Mouse (Mus musculus) liver, adult 2 months (tissue): ENCODE results near the gene Etfbkmt. TPM values are rescaled to one million over a fixed set of nuclear protein-coding genes. Genes with fewer than 3 reads are reported as not detected.

Source experiments
- DNase-seq: peaks from one replicate; pipeline ENCODE4 v3.0.0-alpha.2; 2011; ENCODE audit warnings: low read depth, low spot score; ENCODE audit errors: extremely low read depth
- H3K27ac ChIP-seq: fragments of 200-500 bp; replicated peaks from 2 replicates; pipeline ENCODE4 v1.5.1; 2012; ENCODE audit warnings: low read depth, mild to moderate bottlenecking, control low read depth, inconsistent platforms, low read length; ENCODE audit not compliant: insufficient read depth
- H3K27me3 ChIP-seq: fragments of 200-500 bp; 2 replicates; pipeline ENCODE4 v1.6.1; 2012; ENCODE audit warnings: mild to moderate bottlenecking, moderate library complexity, low read length, inconsistent platforms; ENCODE audit not compliant: control insufficient read depth, insufficient read depth
- H3K36me3 ChIP-seq: fragments of 200-500 bp; 2 replicates; pipeline ENCODE4 v1.6.1; 2012; ENCODE audit warnings: low read length, inconsistent platforms; ENCODE audit not compliant: control insufficient read depth, insufficient read depth
- H3K4me1 ChIP-seq: fragments of 200-500 bp; 2 replicates; pipeline ENCODE4 v1.6.1; 2011; ENCODE audit warnings: low read length; ENCODE audit not compliant: control insufficient read depth, insufficient read depth
- H3K4me3 ChIP-seq: fragments of 200-500 bp; 2 replicates; pipeline ENCODE4 v1.5.1; 2011; ENCODE audit warnings: low read depth, mild to moderate bottlenecking, control low read depth, low read length, moderate library complexity; ENCODE audit not compliant: insufficient read depth
- H3K79me2 ChIP-seq: fragments of 200-500 bp; 2 replicates; pipeline ENCODE4 v1.6.1; 2012; ENCODE audit warnings: inconsistent platforms, mild to moderate bottlenecking, low read length, moderate library complexity; ENCODE audit not compliant: control insufficient read depth, insufficient read depth
- H3K9ac ChIP-seq: fragments of 200-500 bp; 2 replicates; pipeline ENCODE4 v1.6.1; 2012; ENCODE audit warnings: low read depth, mild to moderate bottlenecking, control low read depth, inconsistent platforms, low read length
- CTCF ChIP-seq: fragments of 200-500 bp; IDR thresholded peaks from 2 replicates; pipeline ENCODE4 v1.5.1; 2011; ENCODE audit warnings: low read depth, low read length, control low read depth
- POLR2A ChIP-seq: fragments of 200-500 bp; IDR thresholded peaks from 2 replicates; pipeline ENCODE4 v1.6.1; 2011; ENCODE audit warnings: low read length, control low read depth; ENCODE audit not compliant: insufficient read depth; ENCODE audit errors: extremely low read depth
- WGBS: fragments of 180-500 bp; shearing (Covaris S2); methylation state at CpG from one replicate; pipeline ENCODE4 v1.1.7; 2018; 5-methylcytosine and 5-hydroxymethylcytosine counted together
- polyA plus RNA-seq: library from polyadenylated mRNA; depleted of rRNA; stranded (reverse); fragments of >200 nt; gene quantifications from 2 replicates; pipeline ENCODE4 v1.2.3, GENCODE M21; 2012; rRNA removed
- total RNA-seq: library from RNA; depleted of rRNA; stranded (reverse); fragments of >200 nt; gene quantifications from 2 replicates; pipeline ENCODE4 v1.2.3, GENCODE M21; 2014; rRNA removed

Gene Etfbkmt
- 25.3 and 31.0 TPM in 2 replicates for total RNA-seq
- 3.9 and 15.6 TPM in 2 replicates for polyA plus RNA-seq

- peak within 1 kb of the TSS; percentile 99 for H3K27ac ChIP-seq
- H3K27me3 ChIP-seq: no peaks in the 10 kb centered on the region
- peaks cover 38% of the 10 kb centered on the region for H3K4me1 ChIP-seq
- TF ChIP-seq POLR2A (no peak), CTCF (no peak)
- peak within 1 kb of the TSS; percentile 63; the same call in 1 of the 2 replicates for H3K4me3 ChIP-seq
- H3K36me3 ChIP-seq: peaks cover 8% of the 10 kb centered on the region
- DNase-seq: peak; percentile 91
- peak within 1 kb of the TSS; percentile 73 for H3K9ac ChIP-seq
- WGBS: 15% methylated on average over 1 of the region's 1 CpGs
- H3K79me2 ChIP-seq: peaks cover 3% of the 10 kb centered on the region; the same call in 1 of the 2 replicates
These were observed at the start of gene Etfbkmt for GRCm38 (mm10) chr6:149139471-149139870. TSS of gene Etfbkmt (plus strand) at chr6:149139849.

- DNase-seq: no peak
- H3K79me2 ChIP-seq: peaks cover 27% of the 10 kb centered on the region
- H3K27ac ChIP-seq: no peak overlapping the region
- 93% methylated on average over 6 of the region's 6 CpGs for WGBS
- H3K9ac ChIP-seq: no peak overlapping the region
- no peak for TF ChIP-seq POLR2A
- TF ChIP-seq CTCF: no peak
- H3K4me1 ChIP-seq: peaks cover 23% of the 10 kb centered on the region
- no peaks in the 10 kb centered on the region; the same call in 1 of the 2 replicates for H3K36me3 ChIP-seq
- H3K4me3 ChIP-seq: no peak overlapping the region
- H3K27me3 ChIP-seq: no peaks in the 10 kb centered on the region
These were observed 47.2 kb upstream of the Etfbkmt start for GRCm38 (mm10) chr6:149092406-149092805.

GRCm38 (mm10) chr6:149093465-149093864, 46.2 kb upstream of the Etfbkmt start:
- peaks cover 28% of the 10 kb centered on the region for H3K79me2 ChIP-seq
- H3K27me3 ChIP-seq: no peaks in the 10 kb centered on the region
- no peak overlapping the region; the same call in 1 of the 2 replicates for H3K27ac ChIP-seq
- TF ChIP-seq CTCF (no peak), POLR2A (no peak)
- H3K4me3 ChIP-seq: no peak overlapping the region
- WGBS: 9% methylated on average over 5 of the region's 5 CpGs
- H3K4me1 ChIP-seq: peaks cover 24% of the 10 kb centered on the region
- H3K36me3 ChIP-seq: no peaks in the 10 kb centered on the region; the same call in 1 of the 2 replicates
- no peak overlapping the region for H3K9ac ChIP-seq
- peak; percentile 45 for DNase-seq

- WGBS: 49% methylated on average over 1 of the region's 1 CpGs
- H3K27ac ChIP-seq: no peak overlapping the region
- TF ChIP-seq POLR2A: no peak
- TF ChIP-seq CTCF: no peak
- no peak overlapping the region for H3K4me3 ChIP-seq
- H3K79me2 ChIP-seq: peaks cover 21% of the 10 kb centered on the region; the same call in 1 of the 2 replicates
- H3K36me3 ChIP-seq: no peaks in the 10 kb centered on the region; the same call in 1 of the 2 replicates
- no peak overlapping the region for H3K9ac ChIP-seq
- no peaks in the 10 kb centered on the region for H3K27me3 ChIP-seq
- H3K4me1 ChIP-seq: peaks cover 25% of the 10 kb centered on the region
- DNase-seq: no peak
These were observed 45.1 kb upstream of the Etfbkmt start for GRCm38 (mm10) chr6:149094555-149094954.

GRCm38 (mm10) chr6:149095389-149095788, 44.3 kb upstream of the Etfbkmt start:
- WGBS: 41% methylated on average over 6 of the region's 6 CpGs
- Histone ChIP-seq H3K4me3 (no peak overlapping the region), H3K4me1 (peaks cover 25% of the 10 kb centered on the region), H3K79me2 (peaks cover 19% of the 10 kb centered on the region; the same call in 1 of the 2 replicates), H3K27me3 (no peaks in the 10 kb centered on the region), H3K9ac (no peak overlapping the region), H3K36me3 (no peaks in the 10 kb centered on the region; the same call in 1 of the 2 replicates), H3K27ac (no peak overlapping the region; the same call in 1 of the 2 replicates)
- TF ChIP-seq CTCF (no peak), POLR2A (no peak)
- no peak for DNase-seq

GRCm38 (mm10) chr6:149096233-149096632, 43.4 kb upstream of the Etfbkmt start:
- WGBS: 44% methylated on average over 2 of the region's 2 CpGs

More at GRCm38 (mm10) chr6:149096233-149096632, 43.4 kb upstream of the Etfbkmt start:
- peak; percentile 55 for DNase-seq
- H3K27me3 ChIP-seq: no peaks in the 10 kb centered on the region
- no peak overlapping the region for H3K9ac ChIP-seq
- TF ChIP-seq POLR2A (no peak), CTCF (no peak)
- H3K4me3 ChIP-seq: no peak overlapping the region
- H3K79me2 ChIP-seq: peaks cover 26% of the 10 kb centered on the region; the same call in 1 of the 2 replicates
- H3K4me1 ChIP-seq: peaks cover 25% of the 10 kb centered on the region
- H3K27ac ChIP-seq: no peak overlapping the region
- H3K36me3 ChIP-seq: no peaks in the 10 kb centered on the region; the same call in 1 of the 2 replicates
